Mouse (Mus musculus) small intestine, adult 2 months (tissue): Measurements from ENCODE around the gene Gch1.

ENCODE experiments used
- CTCF ChIP-seq: fragments of 200-500 bp; IDR thresholded peaks from 2 replicates; pipeline ENCODE4 v1.5.1; 2012; ENCODE audit warnings: low read depth, mild to moderate bottlenecking, control low read depth, inconsistent platforms, low read length, moderate library complexity, mixed read lengths; ENCODE audit not compliant: insufficient replicate concordance, insufficient read length; ENCODE audit errors: extremely low read depth
- POLR2A ChIP-seq: fragments of 200-500 bp; IDR thresholded peaks from 2 replicates; pipeline ENCODE4 v1.6.1; 2012; ENCODE audit warnings: low read depth, mild to moderate bottlenecking, control low read depth, inconsistent platforms, low read length, moderate library complexity

- TF ChIP-seq POLR2A (no peak), CTCF (no peak)
Observed at GRCm38 (mm10) chr14:47205270-47205972, 16.2 kb upstream of the Gch1 start.
